Mouse (Mus musculus) layer of hippocampus, adult 2 months (tissue): ENCODE data around the gene Pramel7. TPM values are rescaled to one million over a fixed set of nuclear protein-coding genes. Genes with fewer than 3 reads are reported as not detected.
"Not testable (repeated sequence)": the region's sequence is repeated elsewhere in the genome, so short reads cannot be mapped to it uniquely, and the experiment has no call there.

ENCODE experiments used
- DNase-seq, 2 experiments: peaks; one replicate each; pipeline ENCODE4 v3.0.0; 2022; ENCODE audit warnings: low spot score in 2 of 2
- H3K27ac ChIP-seq: fragments of 200-600 bp; 2 replicates; pipeline ENCODE4 v1.8.1; 2022
- H3K4me3 ChIP-seq: fragments of 200-600 bp; 2 replicates; pipeline ENCODE4 v1.8.1; 2022; ENCODE audit warnings: mild to moderate bottlenecking
- CTCF ChIP-seq: fragments of 200-600 bp; conservative IDR thresholded peaks from 2 replicates; pipeline ENCODE4 v1.8.1; 2022; ENCODE audit warnings: antibody characterized with exemption, mild to moderate bottlenecking, moderate library complexity
- long read RNA-seq, 2 experiments: library from polyadenylated mRNA; stranded (forward); transcript quantifications; one replicate each; pipeline ENCODE4 v2.0.0; 2021; ENCODE audit warnings: borderline mapping rate in 2 of 2
- total RNA-seq, 2 experiments: library from RNA; stranded (reverse); gene quantifications; 2 replicates each; pipeline ENCODE4 v1.2.3; 2021

Pramel7 gene
- total RNA-seq, result not detected
- long read RNA-seq, experiment 1, result 0 reads
- long read RNA-seq, experiment 2, result 0 reads

DNA sequence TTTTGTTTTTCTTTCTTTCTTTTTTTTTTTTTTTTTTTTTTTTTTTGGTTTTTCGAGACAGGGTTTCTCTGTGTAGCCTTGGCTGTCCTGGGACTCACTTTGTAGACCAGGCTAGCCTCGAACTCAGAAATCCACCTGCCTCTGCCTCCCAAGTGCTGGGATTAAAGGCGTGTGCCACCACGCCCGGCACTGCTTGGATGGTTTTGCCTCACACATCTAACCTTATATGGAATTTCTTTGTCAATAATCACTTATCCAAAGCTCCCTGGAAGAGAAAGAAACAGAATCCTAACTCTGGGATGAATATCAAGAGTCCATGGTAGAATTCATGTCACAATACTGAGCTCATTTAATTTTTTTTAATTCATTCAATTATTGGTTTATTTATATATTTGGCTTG is at the start of gene Pramel7:
Pramel7 (minus strand) TSS at position 101 of the 400 bp plus-strand sequence.
- H3K4me3 ChIP-seq, DNase-seq, H3K27ac ChIP-seq: not testable (repeated sequence)

DNA sequence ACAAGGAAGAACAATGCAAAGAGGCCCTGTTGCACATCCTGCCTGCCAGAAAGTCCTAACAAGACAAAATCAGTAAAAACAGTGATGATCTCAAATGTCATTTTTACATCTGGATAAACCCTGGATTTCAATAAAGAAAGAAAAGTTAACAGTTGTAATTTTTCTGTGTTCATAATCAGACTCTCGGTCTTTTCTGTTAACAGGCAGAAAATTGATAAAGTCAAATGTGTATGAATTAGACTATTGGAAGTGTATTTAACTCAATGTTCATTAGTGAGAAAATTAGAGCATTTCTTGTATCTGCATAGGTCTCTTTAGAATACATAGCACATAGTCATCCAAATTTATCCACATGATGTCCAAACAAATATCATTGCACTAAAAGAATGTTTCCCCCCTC is 48.5 kb upstream of the Pramel7 start, which contains the start of gene Olfr1128:
Olfr1128 (minus strand) TSS at position 101 of the 400 bp plus-strand sequence.
- no peak for TF ChIP-seq CTCF
- DNase-seq, result no peak
- H3K27ac ChIP-seq, result no peak within 1 kb of the TSS
- H3K4me3 ChIP-seq, result no peak within 1 kb of the TSS

DNA sequence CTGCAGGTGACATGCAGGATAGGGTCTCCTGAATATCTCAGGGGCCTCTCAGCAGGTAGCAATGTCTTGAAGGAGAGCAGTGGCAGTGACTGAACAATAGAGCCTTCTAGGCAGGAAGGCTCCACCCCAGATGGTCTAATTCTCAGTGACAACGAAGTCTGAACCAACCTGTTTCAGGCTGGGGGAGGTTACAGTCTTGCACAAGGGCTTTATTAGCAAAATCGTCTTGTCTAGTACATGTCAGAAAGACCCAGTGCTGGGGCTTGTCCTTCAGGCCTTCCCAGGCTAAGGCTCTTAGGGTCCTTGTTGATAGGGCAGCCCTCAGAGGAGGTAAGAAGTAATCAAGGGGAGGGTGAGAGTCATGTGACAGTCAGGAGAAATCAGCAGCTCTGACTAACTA is 37.9 kb upstream of the Pramel7 start:
- H3K27ac ChIP-seq, result no peak overlapping the region
- DNase-seq, result no peak
- no peak for TF ChIP-seq CTCF
- no peak overlapping the region for H3K4me3 ChIP-seq

DNA sequence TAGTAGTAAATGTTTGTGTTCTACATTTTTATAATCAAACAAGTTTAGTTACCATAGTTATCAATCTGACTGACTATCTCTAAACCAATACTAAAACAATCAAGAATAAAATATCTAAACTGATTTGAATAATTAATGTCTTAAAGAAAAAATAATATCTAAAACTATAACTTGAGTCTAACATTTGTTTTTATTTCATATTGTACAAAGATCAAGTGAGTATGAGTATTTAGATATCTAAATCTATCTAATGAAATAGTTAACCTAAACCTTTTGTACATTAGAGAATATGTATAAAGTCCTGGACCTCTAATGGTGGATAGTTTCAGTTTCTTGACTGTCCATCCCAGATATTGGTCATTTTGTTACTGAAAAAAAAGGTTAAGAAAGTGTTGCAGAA is 34.6 kb upstream of the Pramel7 start, which contains the start of gene Olfr153:
Olfr153 (plus strand) TSS at position 301 of the 400 bp plus-strand sequence.
- H3K27ac ChIP-seq, result no peak within 1 kb of the TSS
- no peak for DNase-seq
- no peak within 1 kb of the TSS for H3K4me3 ChIP-seq
- TF ChIP-seq CTCF, result no peak

DNA sequence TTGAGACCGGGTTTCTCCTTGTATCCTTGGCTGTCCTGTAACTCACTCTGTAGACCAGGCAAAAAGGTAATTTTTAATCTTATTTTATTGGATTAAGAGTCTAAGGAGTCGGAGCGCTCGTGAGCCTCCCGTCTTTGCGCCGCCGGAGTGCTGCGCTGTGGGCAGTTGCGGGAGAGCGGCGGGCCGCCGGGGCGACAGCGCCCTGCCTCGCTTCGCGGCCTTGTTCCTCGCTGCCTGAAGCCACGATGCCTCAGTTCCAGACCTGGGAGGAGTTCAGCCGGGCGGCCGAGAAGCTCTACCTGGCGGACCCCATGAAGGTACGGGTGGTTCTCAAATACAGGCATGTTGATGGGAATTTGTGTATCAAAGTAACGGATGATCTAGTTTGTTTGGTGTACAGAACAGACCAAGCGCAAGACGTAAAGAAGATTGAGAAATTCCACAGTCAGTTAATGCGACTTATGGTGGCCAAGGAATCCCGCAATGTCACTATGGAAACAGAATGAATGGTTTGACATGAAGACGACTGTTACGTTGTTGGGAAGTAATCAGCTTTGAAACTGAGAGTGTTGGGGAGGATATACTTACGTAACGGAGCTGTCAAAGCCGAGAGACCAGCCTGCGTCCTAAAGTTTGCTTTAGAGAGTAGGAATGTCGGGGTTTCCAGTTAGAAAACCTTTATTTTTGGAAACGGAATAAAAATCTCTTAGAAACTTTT is 29.2 kb upstream of the Pramel7 start:
- not testable (repeated sequence) for H3K27ac ChIP-seq, DNase-seq
- H3K4me3 ChIP-seq, result peak overlapping the region; percentile 22

DNA sequence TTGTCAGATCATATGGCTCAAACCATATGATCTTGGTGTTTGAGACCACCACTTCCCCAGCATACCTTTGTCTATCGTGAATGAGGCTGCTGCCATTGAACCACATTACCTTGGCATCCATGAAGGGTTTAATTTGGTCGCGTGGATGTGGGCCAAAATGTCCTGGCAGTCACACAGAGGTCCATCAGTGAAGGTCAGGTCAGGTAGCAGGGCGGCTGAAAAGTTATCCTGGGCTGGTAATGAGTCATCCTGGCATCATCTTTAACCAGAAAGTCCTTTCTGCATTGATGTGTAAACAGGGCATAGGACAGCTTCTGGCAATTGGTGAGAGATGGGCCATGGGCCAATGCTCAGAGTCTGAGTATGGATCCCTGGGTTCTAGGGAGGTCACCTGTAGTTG is 23.8 kb upstream of the Pramel7 start:
- no peak overlapping the region for H3K4me3 ChIP-seq
- no peak overlapping the region for H3K27ac ChIP-seq
- DNase-seq, result no peak
- TF ChIP-seq CTCF, result no peak

DNA sequence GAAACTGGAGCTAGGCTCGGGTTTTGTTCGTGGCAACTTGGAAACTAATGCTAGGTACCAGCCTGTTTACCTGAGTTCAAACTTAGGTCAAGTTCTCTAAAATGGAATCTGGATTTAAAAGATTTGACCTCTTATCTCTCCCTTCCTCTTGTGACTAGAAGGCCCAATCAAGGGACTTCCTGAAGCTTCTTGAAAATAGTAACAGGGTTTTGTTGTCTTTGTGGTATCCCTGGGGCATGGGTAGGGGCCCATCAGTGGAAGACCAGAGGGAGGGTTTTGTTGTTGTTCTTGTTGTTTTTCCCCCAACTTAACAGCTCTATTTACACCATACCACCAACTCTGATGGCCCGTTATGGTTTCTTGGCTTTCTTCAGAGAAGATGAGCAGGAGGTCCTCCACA is 19.7 kb upstream of the Pramel7 start:
- DNase-seq, result no peak
- Histone ChIP-seq H3K4me3 (no peak overlapping the region), H3K27ac (no peak overlapping the region)
- TF ChIP-seq CTCF, result no peak

DNA sequence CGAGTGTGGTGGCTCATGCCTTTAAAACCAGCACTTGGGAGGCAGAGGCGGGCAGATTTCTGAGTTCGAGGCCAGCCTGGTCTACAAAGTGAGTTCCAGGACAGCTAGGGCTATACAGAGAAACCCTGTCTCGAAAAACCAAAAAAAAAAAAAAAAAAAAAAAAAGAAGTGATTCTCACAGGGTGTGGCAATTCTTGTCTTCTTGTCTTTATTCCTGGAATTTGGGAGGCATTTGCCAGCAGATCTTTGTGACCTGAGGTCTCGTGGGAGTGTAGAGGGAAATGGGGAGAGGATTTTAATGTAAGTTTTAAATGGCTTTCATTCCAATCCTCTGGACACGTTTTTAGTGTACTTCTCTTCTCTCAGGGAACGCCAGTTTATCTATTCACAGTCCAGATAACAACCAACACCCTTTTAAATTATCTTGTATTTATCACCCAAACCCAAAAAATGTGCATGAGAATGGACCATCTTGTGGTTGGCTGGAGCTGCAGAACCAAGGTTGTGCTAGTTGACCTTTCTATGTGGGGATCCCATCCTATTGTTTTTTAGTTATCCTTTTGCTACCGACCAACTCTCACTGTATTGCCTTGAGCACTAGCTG is 18.7 kb upstream of the Pramel7 start:
- Histone ChIP-seq H3K4me3 (no peak overlapping the region), H3K27ac (no peak overlapping the region)
- no peak for DNase-seq
- no peak for TF ChIP-seq CTCF

DNA sequence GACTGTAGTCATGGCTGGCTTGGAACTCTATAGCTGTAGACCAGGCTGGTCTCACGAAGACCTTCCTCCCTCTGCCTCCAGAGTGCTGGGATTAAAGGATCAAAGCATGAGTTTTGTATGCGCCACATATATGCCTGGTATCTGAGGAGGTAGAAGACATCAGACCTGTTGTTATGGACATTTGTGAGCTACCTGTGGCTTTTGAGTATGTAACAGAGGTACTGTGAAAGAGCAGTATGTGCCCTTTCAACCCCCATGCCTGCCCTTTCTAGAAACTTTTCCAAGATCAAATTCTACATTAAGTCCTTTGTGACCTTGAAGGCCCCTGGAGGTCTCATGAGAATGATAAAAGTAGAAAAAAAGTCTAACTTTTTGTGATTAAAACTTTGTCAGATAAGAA is 18.2 kb upstream of the Pramel7 start:
- no peak overlapping the region for H3K4me3 ChIP-seq
- H3K27ac ChIP-seq, result no peak overlapping the region
- no peak for TF ChIP-seq CTCF
- no peak for DNase-seq

DNA sequence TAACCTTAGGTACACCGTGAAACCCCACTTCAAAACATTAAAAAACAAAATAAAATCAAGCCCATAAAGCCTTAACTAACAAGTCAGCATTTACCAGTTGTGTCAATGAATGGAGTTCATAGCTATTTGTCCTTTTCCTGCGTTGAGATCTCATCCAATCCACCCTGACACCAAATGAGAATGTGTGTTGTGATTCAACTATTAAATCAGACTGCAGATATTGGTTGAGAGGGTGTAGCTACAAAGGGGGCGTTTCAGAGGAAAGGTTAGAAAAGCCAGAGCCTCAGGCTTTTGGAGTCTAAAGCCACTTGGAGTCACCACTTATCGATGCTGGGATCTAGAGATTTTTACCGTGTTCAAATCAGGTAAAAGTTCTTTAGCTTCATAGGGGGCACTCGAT is 9.4 kb upstream of the Pramel7 start, which contains the start of gene Pramel6:
Pramel6 (plus strand) TSS at position 301 of the 400 bp plus-strand sequence.
- no peak within 1 kb of the TSS for H3K27ac ChIP-seq
- no peak within 1 kb of the TSS for H3K4me3 ChIP-seq
- no peak for TF ChIP-seq CTCF
- no peak for DNase-seq

DNA sequence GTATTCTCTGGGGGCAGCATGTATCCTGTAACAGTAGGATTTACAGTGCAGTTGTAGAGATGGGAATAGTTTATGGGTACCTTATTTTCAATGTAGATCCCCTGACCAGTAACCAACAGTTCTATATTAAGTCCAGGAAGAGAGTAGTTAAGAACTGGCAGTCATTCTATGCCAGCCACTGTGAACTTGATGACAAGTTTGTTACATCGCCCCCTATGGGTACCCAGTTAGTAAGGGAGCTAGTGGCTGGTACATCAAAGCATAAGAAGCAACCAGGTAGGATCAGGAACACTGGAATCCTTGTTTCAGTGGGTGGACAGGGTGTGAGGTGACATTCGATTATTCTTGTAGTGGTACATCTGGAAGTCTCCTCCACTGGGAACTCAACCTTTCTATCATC is 14.6 kb downstream of the Pramel7 start:
- H3K4me3 ChIP-seq, result no peak overlapping the region
- TF ChIP-seq CTCF, result no peak

DNA sequence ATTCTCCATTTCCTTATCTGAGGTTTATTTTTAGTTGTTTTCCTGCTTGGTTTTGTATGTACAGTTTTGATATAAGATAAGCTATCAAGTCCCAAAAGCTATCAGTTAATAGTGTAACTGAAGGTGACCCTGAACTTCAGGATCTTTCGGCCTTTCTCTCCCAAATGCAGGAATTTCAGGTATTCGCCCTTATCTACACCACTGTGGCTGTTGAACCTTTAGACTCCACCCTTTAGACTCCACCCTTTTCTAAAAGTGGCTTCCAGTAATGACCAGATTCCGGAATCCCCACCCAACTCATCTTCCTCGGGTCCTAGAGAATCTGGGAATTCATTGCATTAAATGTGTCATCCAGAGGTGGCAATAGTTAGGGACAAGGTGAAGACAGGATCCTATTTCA is 15.7 kb downstream of the Pramel7 start:
- DNase-seq, result no peak
- H3K4me3 ChIP-seq, result no peak overlapping the region
- no peak for TF ChIP-seq CTCF
- no peak overlapping the region for H3K27ac ChIP-seq

More for the DNA sequence above, 14.6 kb downstream of the Pramel7 start:
- no peak for DNase-seq
- no peak overlapping the region for H3K27ac ChIP-seq

DNA sequence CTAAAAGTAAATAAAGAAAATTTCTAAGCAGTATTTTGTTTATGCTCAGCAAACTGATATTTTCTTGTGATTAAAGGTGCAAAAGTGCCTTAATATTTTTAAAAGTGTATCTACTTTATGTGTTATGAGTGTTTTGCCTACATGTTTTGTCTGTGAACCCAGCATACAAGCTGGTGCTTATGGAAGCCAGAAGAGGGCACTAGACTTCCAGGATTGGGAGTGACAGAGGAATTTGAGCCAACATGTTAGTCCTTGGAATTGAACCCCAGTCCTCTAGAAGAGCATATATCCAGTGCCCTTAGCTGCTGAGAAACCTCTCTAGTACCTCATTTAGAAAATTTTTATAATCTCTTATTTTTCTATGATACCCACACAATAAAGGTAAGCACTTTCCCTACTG is 16.7 kb downstream of the Pramel7 start:
- TF ChIP-seq CTCF, result peak; percentile 45
- no peak for DNase-seq
- Histone ChIP-seq H3K4me3 (no peak overlapping the region), H3K27ac (no peak overlapping the region)

DNA sequence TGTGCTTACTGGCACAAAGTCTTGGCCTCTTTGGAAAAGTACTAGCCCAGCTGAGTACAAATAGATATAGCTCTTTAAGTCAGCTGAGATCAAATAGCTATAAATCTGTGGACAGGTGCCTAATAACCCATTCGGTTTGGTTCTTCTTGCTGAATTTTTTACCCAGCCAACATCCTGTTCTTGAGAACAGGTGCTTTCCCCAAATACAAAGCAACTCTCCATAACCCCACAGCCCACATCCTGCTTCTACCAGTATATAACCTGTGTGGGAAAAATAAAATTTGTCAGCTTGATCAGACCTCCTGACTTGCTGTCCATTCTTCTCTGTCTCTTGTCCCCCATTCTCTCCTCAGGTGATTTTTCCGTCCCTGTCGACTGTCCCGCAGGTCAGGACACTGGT is 35.1 kb downstream of the Pramel7 start:
- no peak for DNase-seq
- TF ChIP-seq CTCF, result no peak
- H3K4me3 ChIP-seq, result no peak overlapping the region
- H3K27ac ChIP-seq, result no peak overlapping the region
